Mouse (Mus musculus): ENCODE results near the gene Cox4i2. TPM values are rescaled to one million over a fixed set of nuclear protein-coding genes. Genes with fewer than 3 reads are reported as not detected.
A peak's percentile ranks its signal among the peaks of the same experiment; 100 is the strongest.

Cox4i2 gene
- polyA plus RNA-seq, 1 experiment from 2014 or later: 9.5 TPM

DNA sequence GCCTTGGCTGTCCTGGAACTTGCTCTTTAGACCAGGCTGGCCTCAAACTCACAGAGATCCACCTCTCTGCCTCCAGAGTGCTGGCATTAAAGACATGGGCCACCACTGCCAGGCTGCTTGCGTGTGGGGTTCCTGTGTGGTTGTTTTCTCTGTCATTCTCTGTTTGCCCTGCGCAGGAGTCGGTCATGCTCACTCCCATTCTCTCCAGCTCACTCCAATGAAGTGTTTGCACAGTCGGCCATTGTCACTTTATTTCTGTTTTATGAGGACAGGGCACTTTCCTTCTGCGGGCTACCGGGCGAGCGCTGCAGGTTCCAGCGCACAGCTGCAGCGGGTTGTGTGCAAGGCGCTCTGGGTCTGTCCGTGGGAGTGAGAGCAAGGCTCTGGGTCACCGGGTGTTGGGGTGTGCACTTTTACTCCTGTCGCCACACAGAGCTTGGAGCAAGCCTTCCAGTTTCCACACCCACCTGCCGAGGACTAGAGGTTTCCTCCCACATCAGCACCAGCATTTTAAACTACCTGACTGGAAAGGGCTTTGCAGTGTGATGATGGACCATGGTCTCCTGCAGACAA is 28.7 kb upstream of the Cox4i2 start:
- H3K4me3 ChIP-seq (ENCODE audit: low read depth, low read length): no peak overlapping the region
- no peaks in the 10 kb centered on the region for H3K27me3 ChIP-seq (replicated peaks; ENCODE audit: control insufficient read depth, insufficient read depth, low read length)
- TF ChIP-seq CTCF (IDR thresholded peaks at IDR 0.05; ENCODE audit: low read depth): no peak
- H3K27ac ChIP-seq (ENCODE audit: low read depth, low read length): no peak overlapping the region
- no peaks in the 10 kb centered on the region for H3K36me3 ChIP-seq (ENCODE audit: control insufficient read depth, insufficient read depth)
- WGBS: 48% methylated on average over 15 of the region's 15 CpGs
- peaks cover 21% of the 10 kb centered on the region for H3K4me1 ChIP-seq (replicated peaks; ENCODE audit: control insufficient read depth, insufficient read depth, low read length)
- no peak for ATAC-seq
- no peak overlapping the region for H3K9ac ChIP-seq (ENCODE audit: low read depth, low read length)
- no peak overlapping the region for H3K4me2 ChIP-seq (replicated peaks; ENCODE audit: low read depth)
- H3K9me3 ChIP-seq (ENCODE audit: control insufficient read depth): no peaks in the 10 kb centered on the region

DNA sequence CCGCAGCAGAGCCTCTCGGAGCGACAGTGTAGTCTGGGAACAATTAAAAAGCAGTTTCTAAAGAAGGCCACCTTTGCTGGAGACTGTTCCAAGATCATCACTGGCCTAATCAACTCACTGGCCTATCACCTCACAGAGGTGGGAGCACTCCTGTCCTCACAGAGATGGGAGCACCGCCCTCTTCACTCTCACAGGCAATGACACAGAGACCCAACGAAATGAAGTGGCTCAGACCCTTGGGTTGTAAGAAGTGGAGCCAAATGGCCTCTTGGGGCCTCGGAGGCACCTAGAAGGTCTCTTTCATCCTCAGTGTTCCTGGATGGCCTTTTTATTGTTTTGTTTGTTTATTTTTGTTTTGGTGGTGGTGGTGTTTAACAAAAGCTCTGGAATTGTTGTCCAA is 27.8 kb upstream of the Cox4i2 start:
- Histone ChIP-seq H3K36me3 (ENCODE audit: control insufficient read depth, insufficient read depth) (no peaks in the 10 kb centered on the region), H3K27ac (ENCODE audit: low read depth, low read length) (0 out of 2 replicates have a peak overlapping the region, but pooled peaks have one; percentile 64), H3K9me3 (ENCODE audit: control insufficient read depth) (no peaks in the 10 kb centered on the region), H3K4me1 (replicated peaks; ENCODE audit: control insufficient read depth, insufficient read depth, low read length) (peaks cover 21% of the 10 kb centered on the region), H3K9ac (ENCODE audit: low read depth, low read length) (no peak overlapping the region), H3K4me2 (replicated peaks; ENCODE audit: low read depth) (no peak overlapping the region), H3K27me3 (replicated peaks; ENCODE audit: control insufficient read depth, insufficient read depth, low read length) (no peaks in the 10 kb centered on the region), H3K4me3 (ENCODE audit: low read depth, low read length) (no peak overlapping the region)
- TF ChIP-seq CTCF (IDR thresholded peaks at IDR 0.05; ENCODE audit: low read depth): no peak
- 89% methylated on average over 6 of the region's 6 CpGs for WGBS
- ATAC-seq: no peak

DNA sequence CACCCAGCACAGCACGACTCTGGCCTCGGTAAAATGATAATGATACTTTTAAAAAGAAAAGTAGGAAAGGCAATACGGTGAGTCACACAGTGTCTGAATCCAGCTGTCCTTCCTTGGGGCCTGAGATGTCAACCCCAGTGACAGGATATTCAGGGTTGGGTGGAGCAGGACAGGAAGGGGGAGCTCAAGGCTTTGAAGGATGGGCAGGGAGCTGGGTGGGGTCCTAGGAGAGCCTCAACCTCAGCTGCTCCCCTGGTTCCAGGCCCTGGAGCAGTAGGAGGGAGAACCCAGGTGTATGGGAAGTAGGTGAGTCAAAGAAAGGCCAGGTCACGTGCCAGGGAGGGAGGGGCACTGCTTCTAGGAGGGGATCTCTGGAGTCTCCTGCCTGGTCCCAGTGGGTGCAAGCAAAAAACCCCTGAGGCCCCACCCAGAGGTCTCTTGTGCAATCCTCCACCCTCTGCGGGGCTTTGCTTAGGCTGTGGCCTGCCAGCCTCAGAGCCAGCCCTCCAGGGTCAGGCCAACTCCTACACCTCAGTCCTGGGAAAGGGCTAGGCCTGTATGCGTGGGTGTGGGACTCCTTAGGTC is 27.1 kb upstream of the Cox4i2 start:
- H3K4me2 ChIP-seq (replicated peaks; ENCODE audit: low read depth): no peak overlapping the region
- peak overlapping the region; percentile 64 for H3K27ac ChIP-seq (ENCODE audit: low read depth, low read length)
- no peak for TF ChIP-seq CTCF (IDR thresholded peaks at IDR 0.05; ENCODE audit: low read depth)
- peak; percentile 29; the same call in 1 of the 2 replicates for ATAC-seq
- peaks cover 22% of the 10 kb centered on the region for H3K4me1 ChIP-seq (replicated peaks; ENCODE audit: control insufficient read depth, insufficient read depth, low read length)
- no peaks in the 10 kb centered on the region for H3K9me3 ChIP-seq (ENCODE audit: control insufficient read depth)
- H3K9ac ChIP-seq (ENCODE audit: low read depth, low read length): no peak overlapping the region
- no peaks in the 10 kb centered on the region for H3K27me3 ChIP-seq (replicated peaks; ENCODE audit: control insufficient read depth, insufficient read depth, low read length)
- WGBS: 23% methylated on average over 6 of the region's 6 CpGs
- H3K4me3 ChIP-seq (ENCODE audit: low read depth, low read length): no peak overlapping the region
- no peaks in the 10 kb centered on the region for H3K36me3 ChIP-seq (ENCODE audit: control insufficient read depth, insufficient read depth)

DNA sequence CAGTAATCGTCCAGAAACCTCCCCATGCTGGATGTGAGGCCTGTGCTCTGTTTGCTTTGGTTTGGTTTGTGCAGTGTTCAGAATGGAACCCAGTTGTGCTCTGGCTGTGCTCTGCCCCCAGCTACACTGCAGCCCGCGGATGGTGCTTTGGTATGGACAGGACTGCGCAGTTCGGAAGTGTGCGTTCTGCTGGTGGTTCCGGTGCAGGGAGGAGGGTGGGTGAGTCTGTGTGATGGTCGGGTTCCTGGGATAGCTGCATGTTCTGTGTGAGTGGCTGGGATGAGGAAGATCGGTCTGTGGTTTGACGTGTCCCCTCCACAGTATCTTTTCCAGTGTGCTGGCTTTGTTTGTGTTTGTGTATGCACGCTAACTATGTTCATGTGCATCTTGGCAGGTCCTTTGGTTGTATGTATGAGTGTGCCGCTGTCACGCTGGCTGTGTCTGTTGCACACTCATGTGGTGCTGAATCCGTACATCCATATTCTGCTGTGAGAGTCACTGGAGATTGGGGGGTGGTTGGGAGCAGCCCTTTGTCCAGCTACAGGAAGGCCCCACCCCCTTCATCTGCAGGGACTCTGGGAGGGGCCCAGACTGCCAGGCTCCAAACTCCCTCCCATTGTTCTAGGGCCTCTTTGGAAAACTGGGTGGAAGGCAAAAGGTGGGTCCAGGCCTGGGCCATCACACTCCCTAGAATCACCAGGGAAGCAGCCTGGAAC is 26.0 kb upstream of the Cox4i2 start:
- Histone ChIP-seq H3K27ac (ENCODE audit: low read depth, low read length) (peak overlapping the region; percentile 29), H3K4me1 (replicated peaks; ENCODE audit: control insufficient read depth, insufficient read depth, low read length) (peaks cover 25% of the 10 kb centered on the region), H3K36me3 (ENCODE audit: control insufficient read depth, insufficient read depth) (no peaks in the 10 kb centered on the region), H3K9me3 (ENCODE audit: control insufficient read depth) (no peaks in the 10 kb centered on the region), H3K27me3 (replicated peaks; ENCODE audit: control insufficient read depth, insufficient read depth, low read length) (no peaks in the 10 kb centered on the region), H3K9ac (ENCODE audit: low read depth, low read length) (no peak overlapping the region), H3K4me3 (ENCODE audit: low read depth, low read length) (no peak overlapping the region), H3K4me2 (replicated peaks; ENCODE audit: low read depth) (no peak overlapping the region)
- TF ChIP-seq CTCF (IDR thresholded peaks at IDR 0.05; ENCODE audit: low read depth): no peak
- no peak for ATAC-seq
- whole genome bisulfite sequencing: 77% methylated on average over 14 of the region's 14 CpGs

DNA sequence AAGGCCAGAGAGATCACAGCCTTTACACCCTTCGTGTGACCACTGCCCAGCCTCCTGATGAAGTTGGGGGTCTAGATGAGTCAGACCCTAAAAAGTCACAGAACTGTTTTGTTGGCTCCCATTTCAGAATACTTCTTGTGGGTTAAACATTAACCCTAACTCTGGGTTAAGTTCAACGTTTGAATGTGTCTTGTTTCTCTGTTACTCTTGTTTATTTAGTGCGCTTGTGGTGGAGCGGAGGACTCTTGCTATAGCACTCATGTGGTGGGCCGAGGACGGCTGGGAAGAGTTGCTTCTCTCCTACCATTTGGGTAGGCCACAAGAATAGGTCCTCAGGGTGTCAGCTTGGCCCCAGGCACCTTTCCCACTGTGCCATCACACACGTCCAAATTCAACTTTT is 25.4 kb upstream of the Cox4i2 start:
- ATAC-seq: no peak
- WGBS: 46% methylated on average over 7 of the region's 7 CpGs
- Histone ChIP-seq H3K4me3 (ENCODE audit: low read depth, low read length) (no peak overlapping the region), H3K4me1 (replicated peaks; ENCODE audit: control insufficient read depth, insufficient read depth, low read length) (peaks cover 23% of the 10 kb centered on the region), H3K36me3 (ENCODE audit: control insufficient read depth, insufficient read depth) (no peaks in the 10 kb centered on the region), H3K4me2 (replicated peaks; ENCODE audit: low read depth) (no peak overlapping the region), H3K27ac (ENCODE audit: low read depth, low read length) (peak overlapping the region; percentile 29), H3K9ac (ENCODE audit: low read depth, low read length) (no peak overlapping the region), H3K9me3 (ENCODE audit: control insufficient read depth) (no peaks in the 10 kb centered on the region), H3K27me3 (replicated peaks; ENCODE audit: control insufficient read depth, insufficient read depth, low read length) (no peaks in the 10 kb centered on the region)
- TF ChIP-seq CTCF (IDR thresholded peaks at IDR 0.05; ENCODE audit: low read depth): no peak

DNA sequence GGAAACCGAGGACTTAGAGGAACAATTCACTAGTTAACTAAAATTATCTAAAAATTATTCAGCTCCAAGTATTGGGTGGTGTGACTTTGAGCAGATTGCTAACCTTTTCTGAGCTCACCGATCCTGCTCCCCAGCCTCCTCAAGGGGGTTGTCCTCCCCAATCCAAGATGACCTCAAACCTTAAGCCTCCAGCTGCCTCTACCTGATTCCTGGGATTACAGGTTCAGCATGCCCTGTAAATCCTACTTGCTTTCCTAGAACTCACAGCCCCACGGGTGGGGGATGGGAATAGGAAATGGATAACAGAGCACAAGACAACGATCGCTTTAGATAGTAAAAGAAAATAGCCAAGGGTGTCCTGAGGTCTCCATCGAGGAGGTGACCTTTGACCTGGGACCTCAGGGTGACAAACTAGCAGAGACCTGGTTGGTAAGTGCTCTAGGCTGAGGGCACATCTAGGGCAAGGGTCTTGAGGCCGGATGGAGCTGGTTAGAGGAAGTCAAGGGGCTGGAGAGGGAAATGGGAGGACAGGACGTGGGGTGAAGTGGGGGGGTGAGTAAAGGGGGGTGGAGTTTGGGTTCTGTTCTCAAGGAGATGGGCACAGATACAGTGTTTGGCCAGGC is 24.8 kb upstream of the Cox4i2 start:
- Histone ChIP-seq H3K27ac (ENCODE audit: low read depth, low read length) (peak overlapping the region; percentile 66; the same call in 1 of the 2 replicates), H3K9me3 (ENCODE audit: control insufficient read depth) (no peaks in the 10 kb centered on the region), H3K4me3 (ENCODE audit: low read depth, low read length) (no peak overlapping the region), H3K27me3 (replicated peaks; ENCODE audit: control insufficient read depth, insufficient read depth, low read length) (no peaks in the 10 kb centered on the region), H3K36me3 (ENCODE audit: control insufficient read depth, insufficient read depth) (no peaks in the 10 kb centered on the region), H3K4me1 (replicated peaks; ENCODE audit: control insufficient read depth, insufficient read depth, low read length) (peaks cover 18% of the 10 kb centered on the region), H3K4me2 (replicated peaks; ENCODE audit: low read depth) (no peak overlapping the region; the same call in 1 of the 2 replicates), H3K9ac (ENCODE audit: low read depth, low read length) (no peak overlapping the region)
- no peak for TF ChIP-seq CTCF (IDR thresholded peaks at IDR 0.05; ENCODE audit: low read depth)
- ATAC-seq: peak; percentile 17
- 24% methylated on average over 8 of the region's 8 CpGs for WGBS
